Mouse (Mus musculus) gastrocnemius, adult 2 months (tissue): ENCODE measurements around the gene D16Ertd472e. TPM values are rescaled to one million over a fixed set of nuclear protein-coding genes. Genes with fewer than 3 reads are reported as not detected.

Experiments
- DNase-seq: peaks from one replicate; pipeline ENCODE4 v3.0.0; 2022
- H3K27ac ChIP-seq: fragments of 200-600 bp; 2 replicates; pipeline ENCODE4 v1.8.1; 2022; ENCODE audit warnings: mild to moderate bottlenecking
- H3K4me3 ChIP-seq: fragments of 200-600 bp; 2 replicates; pipeline ENCODE4 v1.8.1; 2022; ENCODE audit warnings: mild to moderate bottlenecking, moderate library complexity
- CTCF ChIP-seq: fragments of 200-600 bp; IDR thresholded peaks from 2 replicates; pipeline ENCODE4 v1.8.1; 2022; ENCODE audit warnings: antibody characterized with exemption, mild to moderate bottlenecking, moderate library complexity
- intact Hi-C: fragments of 180-260 bp; cut with DNase I; formaldehyde crosslinking; loops from one replicate; pipeline ENCODE4 v1.15.1; 2025
- total RNA-seq, 2 experiments: library from RNA; stranded (reverse); gene quantifications; 2 replicates each; pipeline ENCODE4 v1.2.3; 2021

The D16Ertd472e gene
- total RNA-seq, 2 experiments from 2014 or later = 3.5 TPM

- Histone ChIP-seq H3K27ac (no peak overlapping the region), H3K4me3 (no peak overlapping the region)
- no peak for DNase-seq
- intact Hi-C loops = no loop called here
- TF ChIP-seq CTCF = no peak
Measured at GRCm38 (mm10) chr16:78560063-78560462, 16.4 kb downstream of the D16Ertd472e start.

- no peak overlapping the region for H3K27ac ChIP-seq
- intact Hi-C loops = no loop called here
- no peak for TF ChIP-seq CTCF
- DNase-seq = no peak
- H3K4me3 ChIP-seq = no peak overlapping the region
Measured at GRCm38 (mm10) chr16:78557573-78557972, 18.9 kb downstream of the D16Ertd472e start.

- Histone ChIP-seq H3K27ac (no peak overlapping the region), H3K4me3 (no peak overlapping the region)
- DNase-seq = no peak
- TF ChIP-seq CTCF = no peak
- intact Hi-C loops = no loop called here
Measured at GRCm38 (mm10) chr16:78554911-78555648, 21.4 kb downstream of the D16Ertd472e start.

DNA sequence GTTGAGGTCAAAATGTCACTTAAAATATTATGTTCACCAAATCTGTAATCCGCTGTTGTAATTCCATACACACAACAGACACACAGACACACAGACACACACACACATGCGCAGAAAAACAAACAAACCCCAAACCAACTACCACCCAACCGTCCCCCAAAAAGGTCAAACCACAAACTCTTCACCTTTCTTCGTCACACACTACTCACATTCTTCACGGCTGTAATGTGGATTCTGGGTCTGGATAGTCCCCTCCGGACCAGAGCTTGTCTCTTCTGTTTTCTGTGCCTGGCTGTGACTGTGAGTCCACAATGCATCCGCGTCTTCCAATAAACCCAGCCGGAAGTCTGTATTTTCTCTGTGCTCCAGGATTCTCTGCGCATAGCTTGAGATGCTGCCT is 29.1 kb downstream of the D16Ertd472e start:
- Histone ChIP-seq H3K27ac (no peak overlapping the region), H3K4me3 (no peak overlapping the region)
- intact Hi-C loops = no loop called here
- no peak for TF ChIP-seq CTCF
- no peak for DNase-seq

DNA sequence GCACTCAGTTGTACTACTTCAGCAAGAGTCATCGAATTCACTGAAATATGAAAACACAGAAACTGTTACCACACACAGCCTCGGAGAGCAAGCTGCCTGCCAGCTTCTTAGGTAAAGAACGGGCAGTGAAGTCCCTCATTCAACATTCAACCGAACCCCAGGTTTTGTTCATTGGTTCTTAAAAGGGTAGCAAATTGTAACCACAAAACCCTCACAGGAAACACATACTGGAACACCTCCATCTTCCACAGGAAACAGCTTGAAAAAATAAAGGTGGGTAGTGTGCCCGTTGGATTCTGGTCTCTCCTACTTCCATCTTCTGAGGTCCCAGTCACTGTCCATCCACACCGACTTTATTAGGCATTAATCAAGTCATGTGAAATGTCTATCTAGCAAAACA is 30.0 kb downstream of the D16Ertd472e start:
- intact Hi-C loops = no loop called here
- TF ChIP-seq CTCF = no peak
- H3K27ac ChIP-seq = no peak overlapping the region
- DNase-seq = no peak
- no peak overlapping the region for H3K4me3 ChIP-seq

DNA sequence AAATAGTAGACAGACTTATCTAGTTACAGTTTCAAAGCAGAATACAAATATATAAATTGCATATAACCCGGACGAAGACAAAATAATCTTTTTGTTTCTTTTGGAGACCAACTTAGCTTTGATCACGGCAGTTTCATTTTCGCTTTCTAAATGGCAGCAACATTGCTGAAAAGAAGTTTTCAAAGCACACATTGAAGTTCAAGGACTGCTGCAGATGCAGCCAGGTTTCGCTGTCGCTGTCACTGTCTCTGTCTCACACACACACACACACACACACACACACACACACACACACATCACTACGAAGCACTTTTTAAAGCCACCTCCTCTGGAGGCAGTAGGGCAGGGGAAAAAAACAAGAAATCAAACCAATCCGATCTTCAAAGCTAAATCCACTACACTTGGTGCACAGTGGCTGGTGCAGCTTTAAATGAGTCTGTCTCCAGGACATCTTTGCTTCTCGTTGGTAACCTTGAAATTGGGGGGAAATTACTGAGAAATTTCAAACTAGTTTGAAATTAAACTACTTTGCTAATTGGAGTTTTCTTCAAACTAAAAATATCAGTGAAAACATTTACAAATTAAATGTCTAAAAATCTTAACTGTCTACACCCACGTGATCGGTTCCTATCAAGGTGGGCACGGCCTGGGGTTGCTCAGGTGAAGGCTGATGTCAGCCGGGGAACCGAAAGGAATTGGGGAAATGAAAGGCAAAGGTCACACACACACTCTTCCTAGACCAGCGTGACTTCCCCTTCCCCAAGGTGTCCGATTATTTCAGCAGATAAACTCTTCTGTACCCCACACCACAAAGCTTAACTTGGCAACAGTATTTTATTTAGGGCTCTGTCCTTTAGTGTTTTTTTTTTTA is 35.9 kb downstream of the D16Ertd472e start:
- TF ChIP-seq CTCF = no peak
- no peak for DNase-seq
- Histone ChIP-seq H3K4me3 (peak overlapping the region; percentile 46), H3K27ac (peak overlapping the region; percentile 38; the same call in 1 of the 2 replicates)
- intact Hi-C loops = no loop called here

DNA sequence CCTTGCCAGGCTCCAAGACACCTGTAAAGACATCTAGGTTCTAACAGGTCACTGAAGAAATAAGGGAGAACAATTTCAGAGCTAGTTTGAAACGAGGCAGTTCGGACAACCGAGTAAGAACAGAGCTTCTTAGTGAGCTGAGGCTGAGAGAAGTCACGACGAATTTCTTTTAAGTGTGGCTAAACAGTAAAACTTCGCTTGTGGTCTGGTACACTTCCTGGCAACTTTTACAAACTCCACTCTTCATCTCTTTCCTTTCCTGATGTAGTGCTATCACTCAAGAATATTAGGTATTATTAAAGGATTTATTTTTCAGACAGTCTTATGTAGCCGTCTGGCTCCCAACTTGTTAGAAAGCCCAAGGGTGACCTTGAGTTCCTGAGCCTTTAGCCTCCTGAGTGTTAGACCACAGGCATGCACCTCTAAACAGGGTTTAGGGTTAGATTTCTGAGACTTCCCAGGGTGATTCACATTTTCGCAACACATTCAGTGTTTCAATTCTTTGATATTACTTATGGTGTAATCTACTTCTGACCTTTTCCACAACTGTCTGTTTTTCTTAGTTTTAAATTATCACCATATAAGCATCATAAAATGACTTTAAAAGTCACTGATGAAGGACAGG is 38.6 kb downstream of the D16Ertd472e start:
- DNase-seq = no peak
- intact Hi-C loops = no loop called here
- no peak overlapping the region for H3K27ac ChIP-seq
- TF ChIP-seq CTCF = no peak
- no peak overlapping the region for H3K4me3 ChIP-seq

- no peak overlapping the region for H3K4me3 ChIP-seq
- H3K27ac ChIP-seq = no peak overlapping the region
- no peak for TF ChIP-seq CTCF
- intact Hi-C loops = no loop called here
- DNase-seq = no peak
Measured at GRCm38 (mm10) chr16:78537322-78537721, 39.2 kb downstream of the D16Ertd472e start.

- no peak for DNase-seq
- Histone ChIP-seq H3K4me3 (no peak overlapping the region), H3K27ac (no peak overlapping the region)
- intact Hi-C loops = no loop called here
- TF ChIP-seq CTCF = no peak
Measured at GRCm38 (mm10) chr16:78534468-78534867, 42.0 kb downstream of the D16Ertd472e start.

GRCm38 (mm10) chr16:78531957-78532605 is 44.4 kb downstream of the D16Ertd472e start:
- Histone ChIP-seq H3K4me3 (no peak overlapping the region), H3K27ac (no peak overlapping the region)
- no peak for TF ChIP-seq CTCF
- no peak for DNase-seq
- intact Hi-C loops = no loop called here

DNA sequence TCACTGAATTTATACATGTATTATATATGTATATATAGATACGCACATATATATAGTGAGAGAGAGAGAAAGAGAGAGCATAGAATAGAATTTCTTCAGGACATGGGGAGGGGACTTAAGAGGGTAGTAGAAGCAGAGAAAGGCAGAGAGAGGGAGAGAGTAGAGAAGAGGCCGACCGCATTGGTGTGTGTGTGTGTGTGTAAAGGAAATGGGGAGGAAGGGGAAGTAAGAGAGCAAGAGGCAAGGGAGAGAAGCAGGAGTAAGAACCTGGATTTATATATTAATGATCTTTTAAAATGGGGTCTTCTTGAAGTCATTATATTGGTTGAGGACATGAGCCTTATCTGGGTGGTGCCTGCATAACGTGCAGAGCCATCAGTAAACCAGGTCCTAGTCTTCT is 53.5 kb downstream of the D16Ertd472e start:
- H3K4me3 ChIP-seq = no peak overlapping the region
- no peak overlapping the region for H3K27ac ChIP-seq
- DNase-seq = no peak
- intact Hi-C loops = no loop called here
- no peak for TF ChIP-seq CTCF

- TF ChIP-seq CTCF = no peak
- no peak overlapping the region for H3K4me3 ChIP-seq
- DNase-seq = no peak
- intact Hi-C loops = no loop called here
- no peak overlapping the region for H3K27ac ChIP-seq
Measured at GRCm38 (mm10) chr16:78518697-78519096, 57.8 kb downstream of the D16Ertd472e start.
